Mouse (Mus musculus): ENCODE results near the gene Cdc42.

The Cdc42 gene

GRCm38 (mm10) chr4:137285876-137286661 is 71.5 kb downstream of the Cdc42 start:
- DNase-seq (ENCODE audit: low read depth, low spot score) = no peak

- no peak for DNase-seq (ENCODE audit: low read depth, low spot score)
Measured at GRCm38 (mm10) chr4:137283407-137283732, 74.2 kb downstream of the Cdc42 start.

- DNase-seq (ENCODE audit: low read depth, low spot score) = no peak
Measured at GRCm38 (mm10) chr4:137282584-137283406, 74.7 kb downstream of the Cdc42 start.

- DNase-seq (ENCODE audit: low read depth, low spot score) = no peak
Measured at GRCm38 (mm10) chr4:137282122-137282521, 75.4 kb downstream of the Cdc42 start.

- DNase-seq (ENCODE audit: low read depth, low spot score) = no peak
Measured at GRCm38 (mm10) chr4:137281273-137281672, 76.2 kb downstream of the Cdc42 start.

GRCm38 (mm10) chr4:137279346-137279745 is 78.2 kb downstream of the Cdc42 start:
- DNase-seq (ENCODE audit: low read depth, low spot score) = no peak

- no peak for DNase-seq (ENCODE audit: low read depth, low spot score)
Measured at GRCm38 (mm10) chr4:137278144-137279040, 79.1 kb downstream of the Cdc42 start.

GRCm38 (mm10) chr4:137277600-137278143 is 79.8 kb downstream of the Cdc42 start:
- DNase-seq (ENCODE audit: low read depth, low spot score) = no peak

- no peak for DNase-seq (ENCODE audit: low read depth, low spot score)
Measured at GRCm38 (mm10) chr4:137277166-137277513, 80.4 kb downstream of the Cdc42 start, which contains the start of gene Wnt4. TSS of gene Wnt4 (plus strand) at chr4:137277489.

- no peak for DNase-seq (ENCODE audit: low read depth, low spot score)
Measured at GRCm38 (mm10) chr4:137276443-137277165, 80.9 kb downstream of the Cdc42 start.

- DNase-seq (ENCODE audit: low read depth, low spot score) = no peak
Measured at GRCm38 (mm10) chr4:137274304-137274703, 83.2 kb downstream of the Cdc42 start.

GRCm38 (mm10) chr4:137271856-137272255 is 85.7 kb downstream of the Cdc42 start:
- DNase-seq (ENCODE audit: low read depth, low spot score) = no peak

Measured in CD4-positive helper T cell, adult 2 months (primary cell).